Mouse (Mus musculus): Measurements from ENCODE around the gene Smpdl3a. TPM values are rescaled to one million over a fixed set of nuclear protein-coding genes. Genes with fewer than 3 reads are reported as not detected.

Smpdl3a gene
- polyA plus RNA-seq, 1 experiment from 2014 or later: 29.8 TPM

DNA sequence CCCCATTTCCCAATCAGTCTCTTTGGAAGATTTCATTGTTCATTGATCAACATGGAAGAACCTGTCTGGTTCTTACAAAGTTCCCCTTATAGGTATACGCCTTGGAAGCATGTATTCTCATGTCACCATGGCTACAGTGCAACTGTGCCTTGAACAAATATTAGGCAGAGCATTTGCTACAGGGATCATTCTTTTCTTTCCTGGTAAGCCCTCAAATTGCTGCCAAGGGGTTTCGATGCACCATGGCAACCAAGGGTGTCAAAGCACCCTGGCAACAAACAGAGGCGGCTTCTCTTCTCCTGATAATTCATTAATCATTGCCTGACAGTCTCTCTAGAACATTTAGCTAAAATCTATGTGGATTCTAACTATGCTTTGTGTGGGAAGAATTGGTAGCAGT, 28.3 kb downstream of the Smpdl3a start:
- Histone ChIP-seq H3K4me3 (no peak overlapping the region), H3K36me3 (no peaks in the 10 kb centered on the region), H3K27ac (replicated peaks) (no peak overlapping the region), H3K4me1 (no peaks in the 10 kb centered on the region), H3K9ac (no peak overlapping the region), H3K9me3 (no peaks in the 10 kb centered on the region), H3K4me2 (no peak overlapping the region), H3K27me3 (replicated peaks) (no peaks in the 10 kb centered on the region)
- WGBS: 56% methylated on average over 3 of the region's 3 CpGs
- no peak for ATAC-seq (ENCODE audit: extremely low read depth, insufficient number of reproducible peaks, low FRiP score, low TSS enrichment)

GRCm38 (mm10) chr10:57828649-57829048, 34.5 kb downstream of the Smpdl3a start:
- no peak overlapping the region for H3K9ac ChIP-seq
- H3K4me2 ChIP-seq: no peak overlapping the region
- H3K36me3 ChIP-seq: no peaks in the 10 kb centered on the region
- no peaks in the 10 kb centered on the region for H3K9me3 ChIP-seq
- 57% methylated on average over 5 of the region's 5 CpGs for WGBS
- no peak overlapping the region for H3K4me3 ChIP-seq
- no peaks in the 10 kb centered on the region for H3K27me3 ChIP-seq (replicated peaks)
- no peak for ATAC-seq (ENCODE audit: extremely low read depth, insufficient number of reproducible peaks, low FRiP score, low TSS enrichment)
- no peak overlapping the region for H3K27ac ChIP-seq (replicated peaks)
- H3K4me1 ChIP-seq: no peaks in the 10 kb centered on the region

DNA sequence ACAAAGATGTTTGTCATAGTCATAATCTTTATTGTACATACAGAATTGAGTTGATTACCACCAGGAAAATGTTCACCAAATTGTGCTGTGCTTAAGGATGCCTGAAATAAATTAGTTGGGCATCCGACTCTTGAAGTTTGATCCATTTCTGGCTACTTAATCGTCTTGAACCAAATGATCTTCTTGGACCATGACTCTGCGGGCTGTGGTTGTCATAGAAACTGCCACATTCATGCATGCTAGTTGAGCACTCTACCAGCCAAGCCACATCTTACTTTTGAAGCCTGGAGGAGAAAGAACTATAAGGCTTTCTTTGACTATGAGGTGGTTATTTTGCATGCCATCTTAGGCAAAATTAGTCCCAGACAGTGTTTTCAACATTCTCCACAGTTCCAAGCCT, 35.5 kb downstream of the Smpdl3a start:
- Histone ChIP-seq H3K9ac (no peak overlapping the region), H3K4me3 (no peak overlapping the region), H3K4me1 (no peaks in the 10 kb centered on the region), H3K4me2 (no peak overlapping the region), H3K36me3 (no peaks in the 10 kb centered on the region), H3K9me3 (no peaks in the 10 kb centered on the region), H3K27me3 (replicated peaks) (no peaks in the 10 kb centered on the region), H3K27ac (replicated peaks) (no peak overlapping the region)
- 83% methylated on average over 3 of the region's 3 CpGs for WGBS
- no peak for ATAC-seq (ENCODE audit: extremely low read depth, insufficient number of reproducible peaks, low FRiP score, low TSS enrichment)

- no peak for ATAC-seq (ENCODE audit: extremely low read depth, insufficient number of reproducible peaks, low FRiP score, low TSS enrichment)
- Histone ChIP-seq H3K27me3 (replicated peaks) (no peaks in the 10 kb centered on the region), H3K4me3 (no peak overlapping the region), H3K27ac (replicated peaks) (no peak overlapping the region), H3K9me3 (no peaks in the 10 kb centered on the region), H3K9ac (no peak overlapping the region), H3K36me3 (no peaks in the 10 kb centered on the region), H3K4me1 (no peaks in the 10 kb centered on the region), H3K4me2 (no peak overlapping the region)
- WGBS: 82% methylated on average over 1 of the region's 1 CpGs
These were observed 41.0 kb downstream of the Smpdl3a start for GRCm38 (mm10) chr10:57835094-57835493.

- Histone ChIP-seq H3K4me2 (no peak overlapping the region), H3K9me3 (no peaks in the 10 kb centered on the region), H3K4me3 (no peak overlapping the region), H3K27ac (replicated peaks) (no peak overlapping the region), H3K4me1 (no peaks in the 10 kb centered on the region), H3K9ac (no peak overlapping the region), H3K36me3 (no peaks in the 10 kb centered on the region), H3K27me3 (replicated peaks) (no peaks in the 10 kb centered on the region)
- ATAC-seq (ENCODE audit: extremely low read depth, insufficient number of reproducible peaks, low FRiP score, low TSS enrichment): no peak
These were observed 41.8 kb downstream of the Smpdl3a start for GRCm38 (mm10) chr10:57835982-57836381.

- no peaks in the 10 kb centered on the region for H3K36me3 ChIP-seq
- H3K27ac ChIP-seq (replicated peaks): no peak overlapping the region
- ATAC-seq (ENCODE audit: extremely low read depth, insufficient number of reproducible peaks, low FRiP score, low TSS enrichment): no peak
- WGBS: 28% methylated on average over 8 of the region's 8 CpGs
- H3K4me1 ChIP-seq: no peaks in the 10 kb centered on the region
- H3K4me2 ChIP-seq: no peak overlapping the region
- H3K9ac ChIP-seq: no peak overlapping the region
- H3K27me3 ChIP-seq (replicated peaks): 0 out of 2 replicates have a peak, but pooled peaks cover 8% of the 10 kb centered on the region
- H3K9me3 ChIP-seq: no peaks in the 10 kb centered on the region
- no peak overlapping the region for H3K4me3 ChIP-seq
These were observed 47.7 kb downstream of the Smpdl3a start for GRCm38 (mm10) chr10:57841638-57842509.

DNA sequence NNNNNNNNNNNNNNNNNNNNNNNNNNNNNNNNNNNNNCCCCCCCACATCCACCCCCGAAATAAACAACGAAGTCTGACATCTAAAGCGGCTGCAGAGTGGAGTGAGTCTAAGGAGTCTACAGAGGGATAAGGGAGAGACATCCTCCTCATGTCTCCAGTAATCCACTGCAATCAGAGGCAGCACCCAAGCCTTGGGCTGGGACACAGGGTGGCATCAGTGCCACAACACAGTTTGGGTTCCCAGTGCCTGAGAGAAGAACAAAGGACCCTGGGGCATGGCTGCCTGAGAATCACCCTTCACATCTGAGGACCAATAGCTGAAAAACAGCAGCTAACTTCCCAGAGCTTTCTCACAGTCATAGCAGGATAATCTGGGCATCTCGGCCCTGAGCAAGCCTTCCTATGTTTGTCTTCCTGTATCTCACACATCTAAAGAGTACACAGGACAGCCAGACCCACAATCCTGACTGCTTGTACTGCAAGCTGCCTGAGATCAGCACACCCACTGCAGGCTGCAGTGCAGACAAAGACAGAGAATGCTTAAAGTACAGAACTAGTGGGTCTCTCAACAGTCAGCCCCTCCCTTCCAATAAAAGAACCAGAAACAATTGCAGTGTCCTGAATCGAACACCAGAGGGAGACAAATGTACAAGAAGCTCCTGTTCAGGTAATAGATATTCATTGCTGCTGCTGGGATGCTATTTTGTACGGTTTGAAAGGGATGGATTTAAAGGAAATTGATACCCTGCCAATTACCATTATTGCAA, 54.0 kb downstream of the Smpdl3a start:
- Histone ChIP-seq H3K9me3 (no peaks in the 10 kb centered on the region), H3K36me3 (no peaks in the 10 kb centered on the region), H3K4me2 (no peak overlapping the region), H3K4me3 (no peak overlapping the region), H3K27me3 (replicated peaks) (0 out of 2 replicates have a peak, but pooled peaks cover 3% of the 10 kb centered on the region), H3K4me1 (no peaks in the 10 kb centered on the region), H3K9ac (no peak overlapping the region), H3K27ac (replicated peaks) (no peak overlapping the region)
- WGBS: 45% methylated on average over 5 of the region's 6 CpGs
- ATAC-seq (ENCODE audit: extremely low read depth, insufficient number of reproducible peaks, low FRiP score, low TSS enrichment): no peak

Other genes with a start within 250 kb of the Smpdl3a start
- gene Pkib, start 162.4 kb upstream of the Smpdl3a start, polyA plus RNA-seq (2015; fragmentation: Nextera tagmentation; extraction: Ambion mirVana): 2.3 and 2.4 TPM in 2 replicates
- gene Fabp7, start 9.5 kb upstream of the Smpdl3a start, polyA plus RNA-seq (2015; fragmentation: Nextera tagmentation; extraction: Ambion mirVana): 4.2 and 4.4 TPM in 2 replicates